Mouse (Mus musculus): ENCODE measurements around the gene Emc1. TPM values are rescaled to one million over a fixed set of nuclear protein-coding genes. Genes with fewer than 3 reads are reported as not detected.
A peak's percentile ranks its signal among the peaks of the same experiment; 100 is the strongest.
"Not testable (repeated sequence)": the region's sequence is repeated elsewhere in the genome, so short reads cannot be mapped to it uniquely, and the experiment has no call there.

Gene Emc1
- polyA plus RNA-seq, 1 experiment from 2014 or later: 50.8 TPM

DNA sequence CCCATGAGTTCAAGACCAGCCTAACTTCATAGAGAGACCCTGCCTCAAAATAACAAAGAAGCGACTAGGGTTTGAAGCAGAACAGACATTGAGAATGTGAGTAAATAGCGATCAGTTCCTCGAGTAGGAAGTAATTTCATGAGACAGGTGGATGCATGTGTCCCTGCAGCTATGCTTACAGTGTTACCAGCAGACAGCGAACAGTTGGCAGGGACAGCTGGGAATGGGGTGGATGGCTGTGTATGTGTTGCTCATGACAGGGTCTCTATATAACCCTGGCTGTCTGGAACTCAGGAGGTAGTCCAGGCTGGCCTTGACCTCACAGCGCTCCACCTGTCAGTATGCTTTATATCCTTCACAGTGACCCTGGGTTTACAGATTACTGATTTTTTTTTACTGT lies 15.7 kb downstream of the Emc1 start:
- peaks cover 79% of the 10 kb centered on the region for H3K36me3 ChIP-seq (replicated peaks)
- no peak overlapping the region for H3K4me2 ChIP-seq
- H3K9me3 ChIP-seq: no peaks in the 10 kb centered on the region
- no peaks in the 10 kb centered on the region for H3K4me1 ChIP-seq
- H3K9ac ChIP-seq: no peak overlapping the region
- no peak overlapping the region for H3K27ac ChIP-seq
- WGBS: 98% methylated on average over 5 of the region's 5 CpGs
- H3K4me3 ChIP-seq: no peak overlapping the region
- no peaks in the 10 kb centered on the region for H3K27me3 ChIP-seq (replicated peaks)
- no peak for ATAC-seq (replicated peaks)

DNA sequence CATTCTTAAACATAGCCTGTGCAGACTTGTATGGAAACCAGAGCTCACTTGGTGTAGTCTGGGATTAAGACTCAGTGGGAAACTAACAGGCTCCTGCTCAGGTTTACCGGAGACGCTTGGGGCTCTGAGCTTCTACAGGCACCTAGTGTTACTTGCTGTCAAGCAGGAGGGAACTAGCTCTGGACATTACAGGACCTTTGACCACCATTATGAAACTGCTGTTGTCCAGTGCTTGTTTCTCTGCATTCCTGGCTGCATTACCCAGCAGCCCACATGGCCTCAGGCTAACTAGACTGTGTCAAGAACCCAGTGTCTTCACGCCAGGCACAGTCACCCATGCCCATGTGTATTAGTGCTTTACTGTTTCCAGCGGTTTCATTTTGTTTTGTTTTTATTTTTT lies 20.7 kb downstream of the Emc1 start:
- Histone ChIP-seq H3K4me1 (no peaks in the 10 kb centered on the region), H3K36me3 (replicated peaks) (peaks cover 77% of the 10 kb centered on the region)

DNA sequence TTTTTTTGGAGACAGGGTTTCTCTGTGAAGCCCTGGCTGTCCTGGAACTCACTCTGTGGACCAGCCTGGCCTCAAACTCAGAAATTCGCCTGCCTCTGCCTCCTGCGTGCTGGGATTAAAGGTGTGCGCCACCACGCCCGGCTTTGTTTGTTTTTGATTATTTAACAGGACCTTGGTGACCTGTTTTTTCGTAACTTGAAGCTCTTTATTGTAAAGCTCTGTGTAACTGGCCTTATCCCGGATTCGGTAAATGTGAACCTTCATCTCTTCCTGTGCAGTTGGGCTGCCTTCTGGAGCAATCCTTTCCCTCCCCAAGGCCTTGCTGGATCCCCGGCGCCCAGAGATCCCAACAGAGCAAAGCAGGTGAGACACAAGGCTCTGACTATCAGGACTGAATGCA lies 21.1 kb downstream of the Emc1 start:
- Histone ChIP-seq H3K4me3 (no peak overlapping the region), H3K4me1 (no peaks in the 10 kb centered on the region), H3K27me3 (replicated peaks) (no peaks in the 10 kb centered on the region), H3K4me2 (no peak overlapping the region), H3K9ac (no peak overlapping the region), H3K36me3 (replicated peaks) (peaks cover 77% of the 10 kb centered on the region), H3K9me3 (no peaks in the 10 kb centered on the region), H3K27ac (no peak overlapping the region)
- 90% methylated on average over 10 of the region's 10 CpGs for WGBS
- no peak for ATAC-seq (replicated peaks)

More for the DNA sequence above, 20.7 kb downstream of the Emc1 start:
- H3K4me2 ChIP-seq: no peak overlapping the region
- H3K4me3 ChIP-seq: no peak overlapping the region
- no peak for ATAC-seq (replicated peaks)
- no peak overlapping the region for H3K27ac ChIP-seq
- no peaks in the 10 kb centered on the region for H3K27me3 ChIP-seq (replicated peaks)
- H3K9me3 ChIP-seq: no peaks in the 10 kb centered on the region
- H3K9ac ChIP-seq: no peak overlapping the region
- 95% methylated on average over 4 of the region's 4 CpGs for WGBS

DNA sequence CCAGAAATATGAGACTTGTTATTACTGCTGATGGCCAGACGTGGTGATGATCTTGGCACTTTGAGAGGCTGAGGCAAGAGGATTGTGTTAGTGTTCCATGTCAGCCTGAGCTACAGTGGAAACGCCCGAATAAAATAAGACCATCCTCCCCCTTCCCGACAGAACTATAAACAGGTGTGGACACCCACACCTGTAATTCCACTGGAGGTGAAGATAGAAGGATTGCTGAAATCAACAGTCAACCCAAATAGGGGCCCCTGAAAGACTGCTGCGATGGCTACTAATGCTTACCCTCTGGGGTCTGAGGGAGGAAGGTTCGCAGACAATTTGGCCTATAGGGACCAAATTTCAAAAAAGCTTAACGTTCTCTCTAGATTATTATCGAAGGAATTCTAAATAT lies 27.3 kb downstream of the Emc1 start:
- Histone ChIP-seq H3K4me2 (peak overlapping the region; percentile 84), H3K9me3 (no peaks in the 10 kb centered on the region), H3K9ac (peak overlapping the region; percentile 60), H3K4me3 (peak overlapping the region; percentile 86), H3K27me3 (replicated peaks) (no peaks in the 10 kb centered on the region), H3K4me1 (peaks cover 33% of the 10 kb centered on the region), H3K27ac (peak overlapping the region; percentile 80), H3K36me3 (replicated peaks) (peaks cover 24% of the 10 kb centered on the region)
- 15% methylated on average over 8 of the region's 8 CpGs for WGBS
- ATAC-seq (replicated peaks): no peak

DNA sequence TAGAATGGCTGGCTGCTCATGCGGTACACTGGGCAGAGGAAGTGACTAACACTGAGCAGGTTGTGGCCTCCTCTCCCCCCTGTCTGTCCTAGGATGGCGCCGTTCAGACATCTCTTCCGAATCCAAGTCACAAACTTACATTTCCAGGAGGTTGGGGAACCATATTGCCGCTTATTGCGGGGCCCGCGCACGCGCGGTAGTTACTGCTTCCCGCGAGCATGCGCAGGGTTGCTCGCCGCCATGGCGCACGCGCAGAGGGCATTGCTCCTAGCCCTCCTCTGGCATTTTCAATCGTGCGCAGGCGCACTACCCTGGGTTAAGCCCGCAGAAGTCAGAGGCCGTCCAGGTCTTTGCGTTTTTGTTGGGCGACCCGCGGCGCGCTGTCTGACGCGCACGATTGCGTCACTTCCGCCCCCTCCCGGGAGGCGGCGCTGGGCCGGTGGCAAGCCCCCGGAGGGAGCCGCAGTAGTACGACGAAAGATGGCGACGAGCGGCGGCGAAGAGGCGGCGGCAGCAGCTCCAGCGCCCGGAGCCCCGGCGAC lies 27.9 kb downstream of the Emc1 start:
- Histone ChIP-seq H3K4me1 (peaks cover 33% of the 10 kb centered on the region), H3K4me2 (peak overlapping the region; percentile 97), H3K4me3 (peak overlapping the region; percentile 86), H3K9ac (peak overlapping the region; percentile 81), H3K27me3 (replicated peaks) (no peaks in the 10 kb centered on the region), H3K27ac (peak overlapping the region; percentile 82), H3K9me3 (no peaks in the 10 kb centered on the region), H3K36me3 (replicated peaks) (peaks cover 18% of the 10 kb centered on the region)
- peak; percentile 95 for ATAC-seq (replicated peaks)
- under 1% methylated on average over 53 of the region's 54 CpGs for WGBS

DNA sequence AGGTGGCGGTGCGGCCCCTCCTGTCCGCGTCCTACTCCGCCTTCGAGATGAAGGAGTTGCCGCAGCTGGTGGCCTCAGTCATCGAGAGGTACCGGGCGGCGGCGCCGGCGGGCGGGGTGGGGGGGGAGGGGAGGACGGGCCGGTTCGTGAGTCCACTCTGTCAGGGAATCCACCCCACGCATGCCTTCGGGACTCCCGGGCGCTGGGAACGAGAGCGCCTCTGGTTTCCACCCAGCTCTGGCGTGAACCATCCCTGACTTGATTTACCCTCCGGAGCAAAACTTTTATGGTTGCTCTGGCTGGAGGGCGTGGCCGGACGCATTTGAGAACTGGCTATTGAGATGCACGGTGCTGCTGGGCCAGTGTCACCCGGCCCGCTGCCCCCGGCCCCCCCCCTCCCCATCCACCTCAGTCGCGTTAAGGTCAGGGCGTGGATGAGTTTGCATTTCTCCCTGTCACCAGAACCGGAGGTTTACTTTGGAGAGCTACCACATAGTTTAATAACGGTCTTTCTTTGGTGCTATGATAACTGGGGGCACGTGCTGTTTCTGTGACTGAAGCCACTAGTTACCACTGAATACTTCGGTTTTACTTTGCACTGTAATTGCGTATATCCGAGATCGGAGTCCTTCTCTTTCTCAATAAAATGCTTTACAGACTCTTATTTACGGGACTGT lies 28.5 kb downstream of the Emc1 start:
- peak overlapping the region; percentile 97 for H3K4me2 ChIP-seq
- no peak; the same call in 1 of the 2 replicates for ATAC-seq (replicated peaks)
- peaks cover 14% of the 10 kb centered on the region for H3K36me3 ChIP-seq (replicated peaks)
- peak overlapping the region; percentile 86 for H3K4me3 ChIP-seq
- no peaks in the 10 kb centered on the region for H3K9me3 ChIP-seq
- peak overlapping the region; percentile 81 for H3K9ac ChIP-seq
- peak overlapping the region; percentile 82 for H3K27ac ChIP-seq
- WGBS: 3% methylated on average over 44 of the region's 44 CpGs
- peaks cover 33% of the 10 kb centered on the region for H3K4me1 ChIP-seq
- no peaks in the 10 kb centered on the region for H3K27me3 ChIP-seq (replicated peaks)

DNA sequence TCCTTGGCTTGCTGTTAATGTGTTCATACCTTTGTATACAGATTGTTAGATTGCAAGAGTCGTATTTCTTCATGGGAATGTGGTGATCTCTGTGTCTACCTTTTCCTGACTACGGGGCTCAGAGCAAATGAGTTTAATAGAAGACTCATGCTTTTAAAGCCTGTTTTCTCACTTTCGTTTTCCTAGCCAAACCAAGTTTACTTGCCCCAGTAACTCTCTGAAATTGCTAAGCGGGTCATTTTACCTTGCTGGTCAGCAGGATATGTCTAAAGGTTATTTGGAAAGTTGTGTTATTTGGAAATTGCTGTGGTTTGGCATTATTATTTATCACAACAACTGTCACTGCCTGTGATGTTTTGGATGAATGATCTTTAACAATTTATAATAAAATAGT lies 29.1 kb downstream of the Emc1 start:
- Histone ChIP-seq H3K27me3 (replicated peaks) (no peaks in the 10 kb centered on the region), H3K4me1 (peaks cover 33% of the 10 kb centered on the region), H3K4me3 (peak overlapping the region; percentile 86), H3K9me3 (no peaks in the 10 kb centered on the region), H3K4me2 (peak overlapping the region; percentile 97), H3K27ac (no peak overlapping the region), H3K9ac (peak overlapping the region; percentile 81), H3K36me3 (replicated peaks) (peaks cover 11% of the 10 kb centered on the region)
- WGBS: 58% methylated on average over 4 of the region's 4 CpGs
- ATAC-seq (replicated peaks): no peak

DNA sequence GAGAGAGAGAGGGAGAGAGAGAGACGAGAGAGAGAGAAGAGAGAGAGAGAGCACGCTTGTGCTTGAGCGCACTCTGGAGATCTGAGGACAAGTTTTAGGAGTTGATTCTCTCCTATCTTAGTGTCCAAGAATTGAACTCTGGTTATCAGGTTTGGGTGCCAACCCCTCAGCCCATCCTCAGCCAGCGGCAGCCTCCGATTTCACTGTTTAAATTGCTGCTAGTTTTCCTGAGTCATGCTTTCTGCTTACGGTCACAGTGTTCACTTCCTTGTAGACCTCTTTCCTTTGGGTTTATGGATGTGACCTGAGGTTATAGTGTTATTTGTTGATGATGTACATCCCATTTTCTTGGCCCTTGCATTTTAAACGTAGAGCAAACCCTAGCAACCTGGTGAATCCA lies 29.8 kb downstream of the Emc1 start:
- 79% methylated on average over 7 of the region's 7 CpGs for WGBS
- no peaks in the 10 kb centered on the region for H3K9me3 ChIP-seq
- H3K4me3 ChIP-seq: no peak overlapping the region
- peaks cover 33% of the 10 kb centered on the region for H3K4me1 ChIP-seq
- peaks cover 4% of the 10 kb centered on the region; the same call in 1 of the 2 replicates for H3K36me3 ChIP-seq (replicated peaks)
- ATAC-seq (replicated peaks): no peak
- H3K27me3 ChIP-seq (replicated peaks): no peaks in the 10 kb centered on the region
- no peak overlapping the region for H3K9ac ChIP-seq
- H3K4me2 ChIP-seq: peak overlapping the region; percentile 97; the same call in 1 of the 2 replicates
- H3K27ac ChIP-seq: no peak overlapping the region

DNA sequence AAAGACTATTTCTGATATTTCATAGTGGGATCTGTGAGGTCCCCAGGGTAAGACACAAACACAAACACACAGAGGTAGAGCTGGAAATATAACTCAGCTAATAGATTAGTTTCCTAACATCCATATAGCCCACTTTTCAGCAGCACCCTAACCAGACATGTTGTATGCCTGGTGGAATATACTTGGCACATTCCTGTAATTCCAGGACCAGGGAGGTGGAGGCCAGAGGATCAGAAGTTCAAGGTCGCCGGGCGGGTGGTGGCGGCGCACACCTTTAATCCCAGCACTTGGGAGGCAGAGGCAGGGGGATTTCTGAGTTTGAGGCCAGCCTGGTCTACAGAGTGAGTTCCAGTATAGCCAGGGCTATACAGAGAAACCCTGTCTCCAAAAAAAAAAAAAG lies 33.5 kb downstream of the Emc1 start:
- H3K36me3 ChIP-seq (replicated peaks); H3K27ac ChIP-seq; H3K9me3 ChIP-seq; H3K27me3 ChIP-seq (replicated peaks); H3K4me3 ChIP-seq; ATAC-seq (replicated peaks); H3K4me2 ChIP-seq; H3K9ac ChIP-seq: not testable (repeated sequence)
- H3K4me1 ChIP-seq: peaks cover 27% of the 10 kb centered on the region
- WGBS: 94% methylated on average over 5 of the region's 5 CpGs

DNA sequence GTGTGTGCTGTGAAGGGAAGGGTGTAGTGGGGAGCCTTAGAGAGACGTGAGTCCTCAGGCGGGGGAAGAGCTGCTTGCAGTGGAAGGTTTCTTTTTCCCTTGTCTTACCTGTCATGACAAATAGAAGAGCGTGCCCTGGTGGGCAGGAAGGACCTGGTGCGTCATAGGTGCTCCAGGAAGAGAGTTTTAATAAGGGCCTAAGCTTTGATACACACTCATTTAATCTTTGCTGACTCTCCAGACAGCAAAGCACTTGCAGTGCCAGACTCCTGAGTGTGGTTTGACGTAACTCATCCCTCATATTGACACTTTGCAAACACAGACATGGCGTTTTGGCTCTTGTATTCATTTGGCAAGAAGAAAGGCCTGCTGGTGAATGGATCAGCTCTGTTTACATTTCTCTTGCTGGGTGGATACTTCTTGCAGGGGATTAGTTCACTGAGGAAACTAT lies 34.5 kb downstream of the Emc1 start:
- WGBS: 67% methylated on average over 6 of the region's 6 CpGs
- Histone ChIP-seq H3K9ac (no peak overlapping the region), H3K4me3 (no peak overlapping the region), H3K27me3 (replicated peaks) (no peaks in the 10 kb centered on the region), H3K36me3 (replicated peaks) (peaks cover 6% of the 10 kb centered on the region; the same call in 1 of the 2 replicates), H3K4me1 (peaks cover 17% of the 10 kb centered on the region), H3K27ac (no peak overlapping the region), H3K4me2 (no peak overlapping the region), H3K9me3 (no peaks in the 10 kb centered on the region)
- ATAC-seq (replicated peaks): no peak

DNA sequence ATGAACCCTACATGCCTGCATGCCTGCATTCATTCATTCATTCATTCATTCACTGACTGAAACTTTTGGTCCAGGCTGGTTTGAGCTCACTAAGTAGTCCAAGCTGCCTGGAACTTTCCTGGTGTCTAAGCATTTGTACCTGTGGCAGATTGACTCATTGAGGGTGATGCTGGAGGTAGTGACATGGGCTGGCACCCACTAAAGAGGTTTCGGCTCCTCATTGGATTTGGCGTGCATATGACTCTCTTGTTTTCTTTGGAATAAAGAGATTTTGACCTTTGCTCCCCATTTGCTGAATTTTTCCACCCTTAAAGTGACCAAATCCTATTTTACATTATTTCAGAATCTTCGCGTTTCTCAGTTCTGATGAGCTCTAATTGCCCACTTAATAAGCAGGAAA lies 37.2 kb downstream of the Emc1 start:
- H3K27me3 ChIP-seq (replicated peaks): no peaks in the 10 kb centered on the region
- H3K4me3 ChIP-seq: no peak overlapping the region
- no peak overlapping the region for H3K9ac ChIP-seq
- no peak for ATAC-seq (replicated peaks)
- no peaks in the 10 kb centered on the region for H3K4me1 ChIP-seq
- H3K36me3 ChIP-seq (replicated peaks): peaks cover 28% of the 10 kb centered on the region; the same call in 1 of the 2 replicates
- H3K9me3 ChIP-seq: no peaks in the 10 kb centered on the region
- H3K27ac ChIP-seq: no peak overlapping the region
- 90% methylated on average over 4 of the region's 4 CpGs for WGBS
- H3K4me2 ChIP-seq: no peak overlapping the region

DNA sequence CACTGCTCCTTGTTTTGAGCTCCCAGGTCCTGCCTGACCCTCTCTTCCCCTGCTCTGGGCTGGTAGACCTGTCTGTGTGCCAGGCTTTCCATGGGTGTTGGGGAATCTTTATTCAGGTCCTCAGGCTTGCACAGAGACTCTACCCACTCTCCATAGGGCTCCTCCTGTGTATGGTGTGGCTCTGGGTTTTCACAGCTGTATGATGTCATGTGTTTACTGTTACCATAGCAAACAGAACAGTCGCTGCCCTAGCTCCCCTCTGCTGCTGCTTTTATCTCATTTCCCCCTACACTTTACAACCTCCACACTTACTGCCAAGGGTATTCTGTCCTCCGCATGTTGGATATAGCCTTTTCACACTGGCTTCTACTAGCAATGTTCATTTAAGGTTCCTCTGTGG lies 43.0 kb downstream of the Emc1 start:
- H3K4me2 ChIP-seq: no peak overlapping the region
- no peak overlapping the region for H3K27ac ChIP-seq
- no peaks in the 10 kb centered on the region for H3K27me3 ChIP-seq (replicated peaks)
- H3K4me1 ChIP-seq: no peaks in the 10 kb centered on the region
- 87% methylated on average over 2 of the region's 2 CpGs for WGBS
- H3K9me3 ChIP-seq: no peaks in the 10 kb centered on the region
- no peak for ATAC-seq (replicated peaks)
- no peak overlapping the region for H3K9ac ChIP-seq
- no peak overlapping the region for H3K4me3 ChIP-seq
- peaks cover 69% of the 10 kb centered on the region for H3K36me3 ChIP-seq (replicated peaks)

DNA sequence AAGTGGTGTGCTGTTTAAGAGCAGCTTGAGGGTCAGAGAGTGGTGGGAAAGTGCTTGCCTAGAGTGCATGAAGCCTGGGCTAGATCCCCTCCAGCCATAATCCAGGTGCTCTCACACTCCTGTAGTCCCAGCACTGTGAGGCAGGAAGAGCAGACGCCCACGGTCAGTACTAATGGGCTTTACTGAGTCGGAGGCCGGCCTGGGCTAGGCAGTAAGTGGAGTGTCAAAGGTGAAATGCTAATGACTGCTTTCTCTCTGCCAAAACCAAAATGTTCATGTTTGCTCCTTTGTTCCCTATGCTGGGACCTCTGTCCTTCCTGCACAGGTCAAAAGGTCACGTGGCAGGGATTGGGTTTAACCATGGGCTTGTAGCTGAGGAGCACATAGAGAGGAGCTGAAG lies 48.1 kb downstream of the Emc1 start:
- 95% methylated on average over 5 of the region's 5 CpGs for WGBS
- no peak overlapping the region for H3K9ac ChIP-seq
- no peaks in the 10 kb centered on the region for H3K27me3 ChIP-seq (replicated peaks)
- H3K4me1 ChIP-seq: no peaks in the 10 kb centered on the region
- H3K4me3 ChIP-seq: no peak overlapping the region
- no peak for ATAC-seq (replicated peaks)
- H3K27ac ChIP-seq: no peak overlapping the region
- H3K4me2 ChIP-seq: no peak overlapping the region
- H3K36me3 ChIP-seq (replicated peaks): peaks cover 72% of the 10 kb centered on the region
- no peaks in the 10 kb centered on the region for H3K9me3 ChIP-seq

All from midbrain, embryonic 15.5 days (tissue).